Comparison of ENCODE assay signal across 10 mouse cellular contexts in the genomic region with DNA sequence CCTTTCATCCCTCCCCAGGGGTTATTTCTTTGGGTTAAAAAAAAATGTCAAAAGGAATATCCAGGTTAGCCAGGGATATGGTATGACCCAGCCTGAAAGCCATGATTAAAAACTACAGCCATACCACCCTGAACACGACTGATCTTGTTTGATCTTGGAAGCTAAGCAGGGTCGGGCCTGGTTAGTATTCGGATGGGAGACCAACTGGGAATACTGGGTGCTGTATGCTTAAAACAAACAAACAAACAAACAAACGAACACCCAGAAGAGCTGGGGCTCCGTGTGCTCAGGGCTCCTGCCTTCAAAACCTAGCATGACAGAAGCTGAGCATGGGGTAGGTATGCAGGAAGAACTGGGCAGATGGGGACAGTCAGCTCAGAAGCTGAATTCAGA. TPM values are rescaled to one million over a fixed set of nuclear protein-coding genes. Genes with fewer than 3 reads are reported as not detected.
DNase-seq lines count a peak whose midpoint lies in the region; ATAC-seq and TF ChIP-seq lines count a peak whose summit lies in the region.
"Had no signal": no experiment of that assay in that cellular context is flagged by ENCODE, and none has a peak within 500 bp of the region (broad histone marks: within the 10 kb centered on the region; RNA-seq: fewer than 3 reads in every experiment).

No protein-coding gene starts in this region.

- no peak for DNase-seq in heart, postnatal 10 days
- no peak for DNase-seq in stomach, postnatal 0 days (ENCODE audit: low spot score)
- no peak for DNase-seq in left cerebral cortex, adult 8-10 months (ENCODE audit: low spot score in 2 of 2)
- DNase-seq: layer of hippocampus, adult 9-11 months had no signal

- H3K4me3 ChIP-seq in heart, embryonic 14.5 days (ENCODE audit: control insufficient read depth in 1 of 2, insufficient read depth in 1 of 2, low read depth in 1 of 2, low read length in 2 of 2), result no peak overlapping the region
- no peak overlapping the region for H3K4me3 ChIP-seq in neural tube, embryonic 13.5 days
- H3K4me3 ChIP-seq in neural tube, embryonic 15.5 days (replicated peaks), result no peak overlapping the region
- no peak overlapping the region for H3K4me3 ChIP-seq in intestine, postnatal 0 days (ENCODE audit: low read depth, low read length)
- no peak overlapping the region for H3K4me3 ChIP-seq in stomach, postnatal 0 days (ENCODE audit: low read depth, low read length)

- peak overlapping the region; percentile 55 to 78; a peak in 1 of 4 replicates for H3K27ac ChIP-seq in heart, embryonic 14.5 days (replicated peaks in 1 of 2; ENCODE audit: control insufficient read depth in 1 of 2, insufficient read depth in 1 of 2, low read depth in 2 of 2, low read length in 2 of 2)
- H3K27ac ChIP-seq in neural tube, embryonic 13.5 days (replicated peaks), result no peak overlapping the region
- H3K27ac ChIP-seq in neural tube, embryonic 15.5 days (replicated peaks), result no peak overlapping the region
- peak overlapping the region; percentile 94 for H3K27ac ChIP-seq in intestine, postnatal 0 days (ENCODE audit: low read depth, low read length)
- H3K27ac ChIP-seq in stomach, postnatal 0 days (replicated peaks), result peak overlapping the region; percentile 91; the same call in 1 of the 2 replicates
- H3K27ac ChIP-seq: hindbrain, postnatal 0 days had no signal

- peak overlapping the region; percentile 92 for H3K4me2 ChIP-seq in heart, embryonic 14.5 days (ENCODE audit: low read length)
- H3K4me2 ChIP-seq in neural tube, embryonic 13.5 days, result 0 out of 2 replicates have a peak overlapping the region, but pooled peaks have one; percentile 54
- no peak overlapping the region for H3K4me2 ChIP-seq in neural tube, embryonic 15.5 days
- H3K4me2 ChIP-seq in intestine, postnatal 0 days (replicated peaks; ENCODE audit: low read depth), result no peak overlapping the region
- H3K4me2 ChIP-seq in stomach, postnatal 0 days (replicated peaks; ENCODE audit: low read depth), result peak overlapping the region; percentile 92; the same call in 1 of the 2 replicates

- H3K4me1 ChIP-seq in heart, embryonic 14.5 days (ENCODE audit: control insufficient read depth in 2 of 2, insufficient read depth in 2 of 2, low read length in 2 of 2), result peaks cover 28 to 32% of the 10 kb centered on the region in 2 experiments
- peaks cover 36% of the 10 kb centered on the region for H3K4me1 ChIP-seq in neural tube, embryonic 13.5 days (replicated peaks)
- peaks cover 35% of the 10 kb centered on the region for H3K4me1 ChIP-seq in neural tube, embryonic 15.5 days
- peaks cover 11% of the 10 kb centered on the region; the same call in 1 of the 2 replicates for H3K4me1 ChIP-seq in intestine, postnatal 0 days (replicated peaks; ENCODE audit: control insufficient read depth, insufficient read depth, low read length)
- peaks cover 14% of the 10 kb centered on the region for H3K4me1 ChIP-seq in stomach, postnatal 0 days (replicated peaks; ENCODE audit: control insufficient read depth, insufficient read depth)

- WGBS in heart, embryonic 14.5 days, result 79% methylated on average over 5 of the region's 5 CpGs
- WGBS in neural tube, embryonic 13.5 days, result 86% methylated on average over 5 of the region's 5 CpGs
- WGBS in neural tube, embryonic 15.5 days, result 84% methylated on average over 5 of the region's 5 CpGs
- 77% methylated on average over 5 of the region's 5 CpGs for WGBS in intestine, postnatal 0 days
- 70% methylated on average over 5 of the region's 5 CpGs for WGBS in stomach, postnatal 0 days

- peaks cover under 1% of the 10 kb centered on the region for H3K36me3 ChIP-seq in heart, embryonic 14.5 days (ENCODE audit: control insufficient read depth, insufficient read depth, low read length)
- H3K36me3 ChIP-seq in neural tube, embryonic 13.5 days, result no peaks in the 10 kb centered on the region
- no peaks in the 10 kb centered on the region for H3K36me3 ChIP-seq in neural tube, embryonic 15.5 days
- no peaks in the 10 kb centered on the region for H3K36me3 ChIP-seq in intestine, postnatal 0 days (ENCODE audit: control insufficient read depth, insufficient read depth)
- no peaks in the 10 kb centered on the region for H3K36me3 ChIP-seq in stomach, postnatal 0 days (ENCODE audit: control insufficient read depth, insufficient read depth, low read length)

- ATAC-seq in heart, embryonic 14.5 days (ENCODE audit: insufficient number of reproducible peaks, insufficient read depth, low FRiP score, low read depth), result no peak
- ATAC-seq in neural tube, embryonic 13.5 days (ENCODE audit: low read depth), result no peak
- no peak for ATAC-seq in neural tube, embryonic 15.5 days (ENCODE audit: low FRiP score)
- ATAC-seq in intestine, postnatal 0 days, result no peak
- ATAC-seq in stomach, postnatal 0 days (ENCODE audit: low FRiP score, low TSS enrichment), result no peak
- ATAC-seq: hindbrain, postnatal 0 days; midbrain, embryonic 16.5 days had no signal

- no peaks in the 10 kb centered on the region for H3K27me3 ChIP-seq in heart, embryonic 14.5 days (ENCODE audit: control insufficient read depth, insufficient read depth, low read length)
- H3K27me3 ChIP-seq in neural tube, embryonic 13.5 days, result peaks cover 25% of the 10 kb centered on the region
- peaks cover 14% of the 10 kb centered on the region for H3K27me3 ChIP-seq in neural tube, embryonic 15.5 days (replicated peaks)
- H3K27me3 ChIP-seq in intestine, postnatal 0 days (replicated peaks; ENCODE audit: control insufficient read depth, insufficient read depth, low read length), result no peaks in the 10 kb centered on the region
- no peaks in the 10 kb centered on the region for H3K27me3 ChIP-seq in stomach, postnatal 0 days (ENCODE audit: control insufficient read depth, insufficient read depth, low read length)

- TF ChIP-seq CTCF in intestine, postnatal 0 days (IDR thresholded peaks at IDR 0.05; ENCODE audit: low read depth), result no peak
- TF ChIP-seq CTCF in stomach, postnatal 0 days (IDR thresholded peaks at IDR 0.05; ENCODE audit: low read depth), result no peak

- intact Hi-C loops in heart, postnatal 10 days (cut with DNase I), result no loop called here

- no peaks in the 10 kb centered on the region for H3K9me3 ChIP-seq in heart, embryonic 14.5 days (ENCODE audit: control insufficient read depth, low read length)
- H3K9me3 ChIP-seq in neural tube, embryonic 13.5 days, result no peaks in the 10 kb centered on the region
- H3K9me3 ChIP-seq in neural tube, embryonic 15.5 days (replicated peaks), result no peaks in the 10 kb centered on the region
- no peaks in the 10 kb centered on the region for H3K9me3 ChIP-seq in intestine, postnatal 0 days (ENCODE audit: control insufficient read depth)
- H3K9me3 ChIP-seq in stomach, postnatal 0 days (ENCODE audit: control insufficient read depth, low read length), result no peaks in the 10 kb centered on the region

- peak overlapping the region; percentile 83 for H3K9ac ChIP-seq in heart, embryonic 14.5 days (ENCODE audit: low read length)
- H3K9ac ChIP-seq in neural tube, embryonic 13.5 days, result no peak overlapping the region
- H3K9ac ChIP-seq in neural tube, embryonic 15.5 days (replicated peaks), result no peak overlapping the region
- H3K9ac ChIP-seq in intestine, postnatal 0 days (ENCODE audit: low read depth, low read length), result no peak overlapping the region
- peak overlapping the region; percentile 83; the same call in 1 of the 2 replicates for H3K9ac ChIP-seq in stomach, postnatal 0 days (ENCODE audit: low read length)

- TF ChIP-seq EP300 in stomach, postnatal 0 days (optimal IDR thresholded peaks at IDR 0.05), result no peak

RNA-seq across cellular contexts. Expression of a gene that starts 3.8 kb away (rescaled TPM):
- 365 and 384 TPM in 2 replicates for polyA plus RNA-seq in heart, embryonic 14.5 days (2014; fragmentation: Nextera tagmentation; extraction: Ambion mirVana)
- total RNA-seq in heart, postnatal 10 days (2021), result 100 to 1,000 TPM; 195 to 202 TPM
- polyA plus RNA-seq in neural tube, embryonic 13.5 days (2015; fragmentation: Nextera tagmentation; extraction: Ambion mirVana), result 383 and 401 TPM in 2 replicates
- polyA plus RNA-seq in neural tube, embryonic 15.5 days (2015; fragmentation: Nextera tagmentation; extraction: Ambion mirVana), result 392 and 440 TPM in 2 replicates
- polyA plus RNA-seq in intestine, postnatal 0 days (2015; fragmentation: Nextera tagmentation; extraction: Ambion mirVana), result 448 and 457 TPM in 2 replicates
- 286 and 296 TPM in 2 replicates for polyA plus RNA-seq in stomach, postnatal 0 days (2015; fragmentation: Nextera tagmentation; extraction: Ambion mirVana)
- 100 to 1,000 TPM; 143 to 154 (median 149) TPM for total RNA-seq in left cerebral cortex, adult 8-10 months (2022)

RNA-seq across cellular contexts. Expression of a gene that starts 3.8 kb away (rescaled TPM):
- 7.3 and 7.5 TPM in 2 replicates for polyA plus RNA-seq in heart, embryonic 14.5 days (2014; fragmentation: Nextera tagmentation; extraction: Ambion mirVana)
- 1 to 10 TPM; 2.8 to 3.2 TPM for total RNA-seq in heart, postnatal 10 days (2021)
- polyA plus RNA-seq in neural tube, embryonic 13.5 days (2015; fragmentation: Nextera tagmentation; extraction: Ambion mirVana), result 3.0 and 3.7 TPM in 2 replicates
- 2.4 and 6.6 TPM in 2 replicates for polyA plus RNA-seq in neural tube, embryonic 15.5 days (2015; fragmentation: Nextera tagmentation; extraction: Ambion mirVana)
- 5.4 and 5.5 TPM in 2 replicates for polyA plus RNA-seq in intestine, postnatal 0 days (2015; fragmentation: Nextera tagmentation; extraction: Ambion mirVana)
- polyA plus RNA-seq in stomach, postnatal 0 days (2015; fragmentation: Nextera tagmentation; extraction: Ambion mirVana), result 6.2 and 6.3 TPM in 2 replicates
- under 1 TPM; 0.26 to 0.58 (median 0.48) TPM for total RNA-seq in left cerebral cortex, adult 8-10 months (2022)

RNA-seq across cellular contexts. Expression of a gene that starts 3.8 kb away (rescaled TPM):
- polyA plus RNA-seq in heart, embryonic 14.5 days (2014; fragmentation: Nextera tagmentation; extraction: Ambion mirVana), result 47.4 and 48.7 TPM in 2 replicates
- 10 to 100 TPM; 46.3 to 47.5 TPM for total RNA-seq in heart, postnatal 10 days (2021)
- polyA plus RNA-seq in neural tube, embryonic 13.5 days (2015; fragmentation: Nextera tagmentation; extraction: Ambion mirVana), result 26.5 and 33.4 TPM in 2 replicates
- polyA plus RNA-seq in neural tube, embryonic 15.5 days (2015; fragmentation: Nextera tagmentation; extraction: Ambion mirVana), result 33.4 and 41.8 TPM in 2 replicates
- polyA plus RNA-seq in intestine, postnatal 0 days (2015; fragmentation: Nextera tagmentation; extraction: Ambion mirVana), result 1,439 and 1,503 TPM in 2 replicates
- 83.1 and 88.9 TPM in 2 replicates for polyA plus RNA-seq in stomach, postnatal 0 days (2015; fragmentation: Nextera tagmentation; extraction: Ambion mirVana)
- 10 to 100 TPM; 37.8 to 45.2 (median 42.4) TPM for total RNA-seq in left cerebral cortex, adult 8-10 months (2022)

RNA-seq across cellular contexts. Expression of a gene that starts 11.6 kb away (rescaled TPM):
- polyA plus RNA-seq in heart, embryonic 14.5 days (2014; fragmentation: Nextera tagmentation; extraction: Ambion mirVana), result 667 and 735 TPM in 2 replicates
- 100 to 1,000 TPM; 525 to 549 TPM for total RNA-seq in heart, postnatal 10 days (2021)
- polyA plus RNA-seq in neural tube, embryonic 13.5 days (2015; fragmentation: Nextera tagmentation; extraction: Ambion mirVana), result 343 and 383 TPM in 2 replicates
- polyA plus RNA-seq in neural tube, embryonic 15.5 days (2015; fragmentation: Nextera tagmentation; extraction: Ambion mirVana), result 409 and 417 TPM in 2 replicates
- polyA plus RNA-seq in intestine, postnatal 0 days (2015; fragmentation: Nextera tagmentation; extraction: Ambion mirVana), result 830 and 832 TPM in 2 replicates
- 514 and 516 TPM in 2 replicates for polyA plus RNA-seq in stomach, postnatal 0 days (2015; fragmentation: Nextera tagmentation; extraction: Ambion mirVana)
- total RNA-seq in left cerebral cortex, adult 8-10 months (2022), result 100 to 1,000 TPM; 170 to 203 (median 184) TPM

RNA-seq across cellular contexts. Expression of a gene that starts 37.5 kb away (rescaled TPM):
- polyA plus RNA-seq in heart, embryonic 14.5 days (2014; fragmentation: Nextera tagmentation; extraction: Ambion mirVana), result 8.6 and 9.2 TPM in 2 replicates
- total RNA-seq in heart, postnatal 10 days (2021), result 10 to 100 TPM; 17.7 to 30.5 TPM
- polyA plus RNA-seq in neural tube, embryonic 13.5 days (2015; fragmentation: Nextera tagmentation; extraction: Ambion mirVana), result 1.5 and 3.5 TPM in 2 replicates
- polyA plus RNA-seq in neural tube, embryonic 15.5 days (2015; fragmentation: Nextera tagmentation; extraction: Ambion mirVana), result 2.1 and 3.3 TPM in 2 replicates
- polyA plus RNA-seq in intestine, postnatal 0 days (2015; fragmentation: Nextera tagmentation; extraction: Ambion mirVana), result 5.7 and 7.6 TPM in 2 replicates
- 5.5 TPM in 2 replicates for polyA plus RNA-seq in stomach, postnatal 0 days (2015; fragmentation: Nextera tagmentation; extraction: Ambion mirVana)
- total RNA-seq in left cerebral cortex, adult 8-10 months (2022), result 10 to 100 TPM; 39.7 to 44.8 (median 40.7) TPM

Comparison
In these comparisons a context has a peak if more than half of its experiments do, and no peak if none do; other contexts are left out.
1. H3K4me2 ChIP-seq: peak in heart, embryonic 14.5 days (single experiment), neural tube, embryonic 13.5 days (single experiment) and stomach, postnatal 0 days (single experiment); none in neural tube, embryonic 15.5 days (single experiment) and intestine, postnatal 0 days (single experiment).
2. H3K27ac ChIP-seq: peak in heart, embryonic 14.5 days (2 of 2), intestine, postnatal 0 days (single experiment) and stomach, postnatal 0 days (single experiment); none in neural tube, embryonic 13.5 days (single experiment) and neural tube, embryonic 15.5 days (single experiment).
3. H3K9ac ChIP-seq: peak in heart, embryonic 14.5 days (single experiment) and stomach, postnatal 0 days (single experiment); none in neural tube, embryonic 13.5 days (single experiment), neural tube, embryonic 15.5 days (single experiment) and intestine, postnatal 0 days (single experiment).
4. RNA of a gene that starts 3.8 kb away (polyA plus RNA-seq): 1,439 to 1,503 TPM in intestine, postnatal 0 days; 83.1 to 88.9 TPM in stomach, postnatal 0 days, 47.4 to 48.7 TPM in heart, embryonic 14.5 days, 33.4 to 41.8 TPM in neural tube, embryonic 15.5 days and 26.5 to 33.4 TPM in neural tube, embryonic 13.5 days; every median in the first group is over 10 times any median in the second.